Mouse (Mus musculus) intestine, postnatal 0 days (tissue): ENCODE measurements at regions not wholly inside any gene's neighbourhood (a gene's known extent, or its start where the extent isn't known, plus 50 kb on each side); places are given as distances from the start of the nearest gene placed in this dataset.

ENCODE experiments used
- ATAC-seq: fragments of 200-750 bp; cut with Nextera tagmentation; 2 replicates; pipeline ENCODE4 v1.8.0; 2017; ENCODE audit warnings: mild to moderate bottlenecking, moderate TSS enrichment, moderate library complexity
- H3K27ac ChIP-seq: fragments of 300-500 bp; sonication (generic); 2 replicates; pipeline ENCODE4 v1.5.1; 2014; ENCODE audit warnings: mild to moderate bottlenecking, low read depth, low read length, moderate library complexity
- H3K27me3 ChIP-seq: fragments of 300-500 bp; sonication (generic); replicated peaks from 2 replicates; pipeline ENCODE4 v1.6.1; 2014; ENCODE audit warnings: low read length, mixed read lengths; ENCODE audit not compliant: control insufficient read depth, insufficient read depth
- H3K36me3 ChIP-seq: fragments of 300-500 bp; sonication (generic); 2 replicates; pipeline ENCODE4 v1.6.1; 2014; ENCODE audit warnings: mild to moderate bottlenecking, moderate library complexity; ENCODE audit not compliant: control insufficient read depth, insufficient read depth
- H3K4me1 ChIP-seq: fragments of 300-500 bp; sonication (generic); replicated peaks from 2 replicates; pipeline ENCODE4 v1.6.1; 2014; ENCODE audit warnings: antibody characterized with exemption, low read length, mixed read lengths; ENCODE audit not compliant: control insufficient read depth, insufficient read depth
- H3K4me2 ChIP-seq: fragments of 300-500 bp; sonication (generic); replicated peaks from 2 replicates; pipeline ENCODE4 v1.6.1; 2014; ENCODE audit warnings: low read depth, mild to moderate bottlenecking, moderate library complexity
- H3K4me3 ChIP-seq: fragments of 300-500 bp; sonication (generic); 2 replicates; pipeline ENCODE4 v1.5.1; 2014; ENCODE audit warnings: low read depth, low read length
- H3K9ac ChIP-seq: fragments of 300-500 bp; sonication (generic); 2 replicates; pipeline ENCODE4 v1.6.1; 2014; ENCODE audit warnings: mild to moderate bottlenecking, low read depth, low read length
- H3K9me3 ChIP-seq: fragments of 300-500 bp; sonication (generic); 2 replicates; pipeline ENCODE4 v1.6.1; 2016; ENCODE audit warnings: mixed run types; ENCODE audit not compliant: control insufficient read depth
- CTCF ChIP-seq: sonication (generic); IDR thresholded peaks from 2 replicates; pipeline ENCODE4 v1.5.1; 2016; ENCODE audit warnings: low read depth, mild to moderate bottlenecking, control low read depth, antibody characterized with exemption, moderate library complexity
- WGBS: fragments of 180-500 bp; shearing (Covaris S2); extraction: QIAGEN DNeasy Blood & Tissue Kit; methylation state at CpG from one replicate; pipeline ENCODE4 v1.1.7; 2014; 5-methylcytosine and 5-hydroxymethylcytosine counted together

DNA sequence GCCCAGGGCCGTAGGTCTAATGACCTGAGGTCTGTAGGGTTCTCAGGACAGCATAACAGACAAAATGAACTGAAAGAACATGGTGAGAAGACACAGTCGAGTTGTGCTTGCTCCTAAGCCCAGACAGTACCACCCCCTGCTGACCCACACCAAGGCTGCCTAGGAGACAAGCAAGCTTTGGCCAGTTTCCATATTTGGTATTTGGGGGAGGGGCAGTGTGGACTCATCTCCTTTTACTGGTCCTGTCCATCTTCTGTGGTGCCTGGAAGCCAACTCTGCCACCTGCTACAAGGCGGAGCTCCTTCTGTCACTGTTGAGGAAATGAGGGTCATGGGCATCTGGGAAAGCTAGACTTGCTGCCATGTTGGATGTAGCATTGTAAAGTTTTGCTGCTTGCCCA is 68.9 kb downstream of the Tex29 start:
- no peak overlapping the region for H3K4me3 ChIP-seq
- no peaks in the 10 kb centered on the region for H3K36me3 ChIP-seq
- TF ChIP-seq CTCF = no peak
- no peak overlapping the region for H3K4me2 ChIP-seq
- no peak overlapping the region for H3K27ac ChIP-seq
- no peak for ATAC-seq
- no peaks in the 10 kb centered on the region for H3K9me3 ChIP-seq
- 71% methylated on average over 3 of the region's 3 CpGs for WGBS
- H3K4me1 ChIP-seq = no peaks in the 10 kb centered on the region
- H3K27me3 ChIP-seq = peaks cover 6% of the 10 kb centered on the region; the same call in 1 of the 2 replicates
- H3K9ac ChIP-seq = no peak overlapping the region

DNA sequence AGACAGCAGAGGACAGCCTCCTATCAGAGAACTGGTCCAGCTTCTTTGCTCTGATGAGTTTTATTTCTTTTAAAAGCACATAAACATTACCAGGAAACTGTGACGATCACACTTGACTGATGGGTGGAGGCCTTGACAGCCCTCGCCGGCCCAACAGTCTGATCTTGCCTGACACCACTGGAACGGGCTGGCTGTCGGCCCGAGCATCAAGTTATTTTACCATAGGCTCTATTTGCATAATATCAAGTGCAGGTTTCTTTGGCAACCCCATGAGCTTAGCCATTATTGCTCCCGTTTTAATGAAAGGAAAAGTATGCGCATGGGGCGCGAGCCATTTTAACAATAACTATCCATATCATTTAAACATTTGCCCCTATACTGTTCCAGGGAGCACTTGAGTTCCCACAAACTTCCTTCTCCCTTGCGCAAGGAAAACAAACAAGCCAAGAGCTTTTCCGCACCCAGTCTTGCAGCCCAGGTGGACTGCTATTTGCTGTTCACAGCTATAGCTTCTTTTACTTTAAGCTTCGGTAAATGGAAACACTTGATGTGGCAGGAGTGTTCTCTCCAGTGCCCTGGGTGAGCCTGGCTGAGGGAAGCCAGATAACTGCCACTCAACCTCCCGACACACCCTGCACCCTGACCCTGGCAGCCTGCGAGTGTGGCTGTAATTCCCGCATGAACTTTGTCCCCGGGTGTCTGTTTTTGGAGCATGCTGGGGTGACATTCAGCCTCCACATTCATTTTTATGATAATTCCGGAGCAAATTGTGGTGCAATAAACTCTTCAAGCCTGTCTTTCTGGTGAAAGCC is 71.6 kb downstream of the Tex29 start:
- Histone ChIP-seq H3K36me3 (no peaks in the 10 kb centered on the region), H3K4me2 (peak overlapping the region; percentile 48), H3K4me3 (no peak overlapping the region), H3K27ac (no peak overlapping the region), H3K27me3 (peaks cover 6% of the 10 kb centered on the region; the same call in 1 of the 2 replicates), H3K9ac (no peak overlapping the region), H3K4me1 (no peaks in the 10 kb centered on the region), H3K9me3 (no peaks in the 10 kb centered on the region)
- peak; percentile 89 for ATAC-seq
- TF ChIP-seq CTCF = no peak
- WGBS = 31% methylated on average over 18 of the region's 18 CpGs

DNA sequence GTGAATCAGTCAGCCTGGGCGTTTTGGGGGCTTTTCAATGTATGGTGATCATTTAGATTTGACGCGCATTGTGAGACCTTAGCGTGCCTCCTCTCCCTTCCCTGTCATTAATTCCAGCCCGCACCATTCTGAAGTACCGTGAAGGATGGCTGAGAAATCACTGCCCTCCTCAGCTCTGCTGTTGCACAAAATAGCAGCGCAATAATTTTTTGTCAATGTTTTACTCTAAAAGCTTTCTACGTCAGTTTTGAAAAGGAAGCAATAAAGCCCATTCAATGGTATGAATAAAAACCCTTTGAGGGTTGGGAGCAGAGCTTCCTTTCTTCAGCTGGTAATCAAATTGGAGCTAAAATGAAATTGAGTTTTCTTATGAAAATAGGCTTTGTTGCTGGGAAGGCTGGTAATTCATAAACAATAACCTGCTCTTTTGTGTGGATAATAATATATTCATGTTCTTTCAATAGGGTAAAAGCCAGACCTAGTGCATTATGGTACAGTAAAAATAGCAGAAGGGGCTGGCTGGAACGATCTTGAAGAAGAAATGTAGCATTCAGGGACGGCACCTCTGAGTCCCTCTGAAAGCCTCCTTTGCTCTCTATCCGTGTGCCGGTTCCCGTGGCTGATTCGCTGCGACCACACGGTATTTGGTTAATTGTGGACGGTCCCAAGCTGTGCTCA is 72.3 kb downstream of the Tex29 start:
- Histone ChIP-seq H3K27ac (no peak overlapping the region), H3K9me3 (no peaks in the 10 kb centered on the region), H3K36me3 (no peaks in the 10 kb centered on the region), H3K4me3 (no peak overlapping the region), H3K4me2 (peak overlapping the region; percentile 48), H3K27me3 (peaks cover 6% of the 10 kb centered on the region; the same call in 1 of the 2 replicates), H3K4me1 (no peaks in the 10 kb centered on the region), H3K9ac (no peak overlapping the region)
- 61% methylated on average over 17 of the region's 17 CpGs for WGBS
- ATAC-seq = no peak
- no peak for TF ChIP-seq CTCF

DNA sequence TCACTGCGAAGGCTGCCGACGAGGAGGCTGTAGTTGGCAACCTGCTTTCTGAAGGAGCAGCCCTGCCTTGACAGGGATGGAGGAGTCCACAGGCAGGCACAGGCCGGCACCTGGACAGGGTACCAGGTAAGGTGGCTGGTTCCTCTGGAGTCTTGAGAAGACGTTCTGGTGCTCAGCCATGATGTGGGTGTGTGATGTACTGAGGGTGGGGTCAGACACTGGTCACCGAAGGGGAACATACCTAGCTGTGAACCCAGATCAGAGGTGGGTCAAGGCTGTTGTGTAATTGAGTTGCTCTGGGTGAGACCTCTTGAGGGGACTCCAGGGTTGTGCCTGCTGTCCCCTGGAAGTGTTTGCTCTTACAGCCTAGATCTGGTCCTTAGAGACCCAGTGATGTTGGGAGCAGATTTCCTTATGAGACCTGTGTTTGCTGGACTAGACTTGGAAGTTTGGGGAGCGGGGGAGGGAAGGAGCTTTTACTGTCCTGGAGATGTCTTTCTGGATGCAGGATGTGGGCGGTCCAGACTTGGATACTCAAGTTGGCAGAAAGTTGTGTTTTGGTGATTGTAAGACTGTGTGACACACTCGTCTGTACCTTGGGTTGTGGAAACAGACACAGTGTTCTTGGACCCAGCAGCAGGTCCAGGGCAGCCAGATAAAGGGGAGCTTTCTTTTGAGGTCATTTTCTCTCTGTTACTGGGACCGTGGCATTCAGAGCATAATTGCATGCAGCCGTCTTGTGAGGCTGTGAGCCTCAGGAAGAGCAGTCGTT is 73.0 kb downstream of the Tex29 start:
- Histone ChIP-seq H3K4me3 (no peak overlapping the region), H3K9ac (no peak overlapping the region), H3K4me2 (0 out of 2 replicates have a peak overlapping the region, but pooled peaks have one; percentile 6), H3K36me3 (no peaks in the 10 kb centered on the region), H3K4me1 (no peaks in the 10 kb centered on the region), H3K27ac (no peak overlapping the region), H3K27me3 (peaks cover 6% of the 10 kb centered on the region; the same call in 1 of the 2 replicates), H3K9me3 (no peaks in the 10 kb centered on the region)
- TF ChIP-seq CTCF = no peak
- WGBS = 68% methylated on average over 12 of the region's 12 CpGs
- ATAC-seq = no peak

DNA sequence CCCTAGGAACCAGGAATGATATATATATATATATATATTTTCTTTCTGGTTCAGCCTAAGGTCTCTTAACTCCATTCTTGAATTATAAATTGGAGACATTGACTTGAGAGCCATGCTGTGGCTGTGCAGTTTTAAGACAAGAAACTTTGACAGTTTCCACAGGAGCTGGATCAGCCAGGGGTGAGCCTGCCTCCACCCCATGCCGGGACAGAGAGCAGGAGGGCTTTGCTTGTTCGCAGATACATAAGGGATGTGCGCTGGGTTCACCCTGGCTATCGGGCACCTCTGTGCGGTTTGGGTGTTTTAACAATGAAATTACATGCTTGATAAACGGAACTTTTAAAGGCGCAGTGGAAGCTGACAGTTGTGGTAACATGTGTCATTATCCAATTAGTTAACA is 73.9 kb downstream of the Tex29 start:
- H3K4me3 ChIP-seq = no peak overlapping the region
- ATAC-seq = no peak

More for the DNA sequence above, 73.9 kb downstream of the Tex29 start:
- no peak overlapping the region for H3K27ac ChIP-seq
- H3K9me3 ChIP-seq = no peaks in the 10 kb centered on the region
- H3K9ac ChIP-seq = no peak overlapping the region
- peaks cover 2% of the 10 kb centered on the region; the same call in 1 of the 2 replicates for H3K27me3 ChIP-seq
- no peaks in the 10 kb centered on the region for H3K36me3 ChIP-seq
- H3K4me2 ChIP-seq = peak overlapping the region; percentile 28; the same call in 1 of the 2 replicates
- TF ChIP-seq CTCF = no peak
- H3K4me1 ChIP-seq = no peaks in the 10 kb centered on the region
- 67% methylated on average over 7 of the region's 7 CpGs for WGBS
